Mouse (Mus musculus): ENCODE data around the gene Bco1. TPM values are rescaled to one million over a fixed set of nuclear protein-coding genes. Genes with fewer than 3 reads are reported as not detected.

Gene Bco1
- polyA plus RNA-seq, 1 experiment from 2014 or later, result 6.0 TPM

DNA sequence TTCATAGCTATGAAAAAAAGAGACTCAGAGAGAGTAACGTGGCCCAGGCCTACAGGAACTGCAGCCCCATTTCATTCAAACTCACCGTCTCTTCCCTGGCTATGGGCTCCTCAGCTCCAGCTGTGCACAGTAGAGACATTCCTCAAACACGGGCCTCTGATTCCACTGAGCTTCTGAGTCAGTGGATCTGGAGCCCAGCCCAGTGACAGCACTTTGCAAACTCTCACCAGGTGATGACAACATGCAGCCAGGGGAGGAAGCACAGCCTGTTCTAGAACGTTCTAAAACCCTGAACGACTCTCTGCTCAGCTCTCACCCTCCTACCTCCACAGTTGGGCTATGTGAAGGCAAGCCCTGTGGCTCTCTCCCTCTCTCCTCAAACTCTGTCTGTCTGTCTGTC is 1.6 kb upstream of the Bco1 start:
- H3K4me2 ChIP-seq, result no peak overlapping the region
- H3K4me1 ChIP-seq (replicated peaks), result peaks cover 36% of the 10 kb centered on the region
- no peak overlapping the region for H3K4me3 ChIP-seq (replicated peaks)
- 0 out of 2 replicates have a peak, but pooled peaks cover 1% of the 10 kb centered on the region for H3K36me3 ChIP-seq (replicated peaks)
- no peaks in the 10 kb centered on the region for H3K9me3 ChIP-seq (replicated peaks)
- no peak overlapping the region for H3K9ac ChIP-seq
- WGBS (ENCODE audit: insufficient replicate concordance), result 52% methylated on average over 5 of the region's 5 CpGs
- no peak for ATAC-seq (ENCODE audit: insufficient read depth)
- 0 out of 2 replicates have a peak overlapping the region, but pooled peaks have one; percentile 14 for H3K27ac ChIP-seq (replicated peaks)
- no peaks in the 10 kb centered on the region for H3K27me3 ChIP-seq

DNA sequence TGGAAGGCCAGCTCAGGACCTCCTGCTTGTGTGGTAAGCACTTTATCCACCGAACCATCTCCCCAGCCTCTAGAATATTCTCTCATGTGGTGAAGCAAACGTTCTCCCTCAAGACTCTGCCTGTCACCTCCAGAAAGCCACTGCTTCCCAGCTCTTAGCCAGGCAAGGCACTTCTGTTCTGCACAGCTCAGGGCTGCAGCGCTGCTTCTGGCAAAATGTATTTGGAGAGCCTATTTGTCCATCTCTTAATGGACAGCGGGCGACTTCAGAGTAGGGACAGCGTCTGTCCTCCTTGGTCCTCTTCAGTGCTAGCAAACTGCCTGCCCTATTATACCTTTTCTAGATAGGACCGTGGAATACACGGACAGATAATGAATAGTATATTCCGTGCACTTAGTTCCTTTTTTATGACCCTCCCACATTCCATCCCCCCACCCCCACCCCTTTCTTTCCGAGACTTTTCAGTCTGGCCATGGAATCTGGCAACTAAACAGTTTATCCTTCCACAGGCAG is 1.5 kb downstream of the Bco1 start:
- Histone ChIP-seq H3K9ac (no peak overlapping the region), H3K4me1 (replicated peaks) (peaks cover 20% of the 10 kb centered on the region; the same call in 1 of the 2 replicates), H3K36me3 (replicated peaks) (0 out of 2 replicates have a peak, but pooled peaks cover 10% of the 10 kb centered on the region), H3K4me2 (no peak overlapping the region), H3K4me3 (replicated peaks) (no peak overlapping the region), H3K9me3 (replicated peaks) (peaks cover 5% of the 10 kb centered on the region; the same call in 1 of the 2 replicates), H3K27me3 (no peaks in the 10 kb centered on the region), H3K27ac (replicated peaks) (no peak overlapping the region)
- 54% methylated on average over 10 of the region's 10 CpGs for WGBS (ENCODE audit: insufficient replicate concordance)
- ATAC-seq (ENCODE audit: insufficient read depth), result no peak

DNA sequence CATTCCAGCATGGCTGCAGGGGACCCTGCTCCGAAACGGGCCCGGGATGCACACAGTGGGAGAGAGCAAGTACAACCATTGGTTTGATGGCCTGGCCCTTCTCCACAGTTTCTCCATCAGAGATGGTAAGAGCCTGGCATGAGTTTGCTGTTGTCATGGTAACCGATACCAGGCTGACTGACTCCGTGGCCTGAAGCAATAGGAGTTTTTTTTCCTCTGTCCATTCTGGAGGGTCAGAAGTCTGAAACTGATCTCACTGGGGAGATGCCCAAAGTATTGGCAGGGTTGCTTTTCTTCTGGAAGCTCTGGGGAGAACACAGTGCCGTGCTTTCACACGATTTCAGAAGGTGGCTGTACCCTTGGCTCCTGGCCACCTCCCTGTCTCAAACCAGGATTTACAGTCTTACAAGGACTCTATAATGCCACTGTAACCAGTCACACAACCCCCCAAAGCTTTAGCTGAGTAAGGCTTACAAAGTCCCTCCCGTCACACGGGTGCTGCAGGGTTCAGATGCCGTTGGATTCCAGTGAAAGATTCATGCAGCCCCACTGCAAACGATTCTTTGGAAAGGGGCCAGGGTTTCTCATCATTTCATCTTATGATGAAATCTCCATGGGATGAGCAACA is 2.0 kb downstream of the Bco1 start:
- Histone ChIP-seq H3K36me3 (replicated peaks) (0 out of 2 replicates have a peak, but pooled peaks cover 10% of the 10 kb centered on the region), H3K9ac (no peak overlapping the region), H3K27me3 (no peaks in the 10 kb centered on the region), H3K4me2 (no peak overlapping the region), H3K27ac (replicated peaks) (no peak overlapping the region), H3K4me1 (replicated peaks) (peaks cover 20% of the 10 kb centered on the region; the same call in 1 of the 2 replicates), H3K9me3 (replicated peaks) (peaks cover 5% of the 10 kb centered on the region; the same call in 1 of the 2 replicates), H3K4me3 (replicated peaks) (no peak overlapping the region)
- 68% methylated on average over 11 of the region's 11 CpGs for WGBS (ENCODE audit: insufficient replicate concordance)
- ATAC-seq (ENCODE audit: insufficient read depth), result no peak

DNA sequence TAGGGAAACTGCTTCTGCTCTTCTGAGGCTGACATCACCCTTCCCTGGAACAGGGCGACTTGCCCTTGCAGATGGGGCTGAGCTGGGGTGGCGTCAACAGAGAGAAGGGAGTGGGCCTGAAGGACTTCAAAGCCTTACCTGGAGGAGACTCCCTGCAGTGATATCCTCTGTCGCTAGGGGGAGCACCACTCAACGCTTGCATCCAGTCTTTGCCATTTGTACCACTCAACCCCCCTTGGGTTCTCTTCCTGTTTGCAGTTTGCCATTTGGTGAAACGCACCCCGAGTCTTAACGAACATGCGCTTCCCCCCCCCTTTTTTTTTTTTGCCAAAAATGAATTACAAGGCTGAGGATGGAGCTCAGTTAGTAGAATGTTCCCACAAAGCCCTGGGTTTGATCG is 11.9 kb downstream of the Bco1 start:
- 14% methylated on average over 9 of the region's 9 CpGs for WGBS (ENCODE audit: insufficient replicate concordance)
- no peak overlapping the region for H3K4me3 ChIP-seq (replicated peaks)
- no peaks in the 10 kb centered on the region for H3K27me3 ChIP-seq
- H3K27ac ChIP-seq (replicated peaks), result no peak overlapping the region
- no peaks in the 10 kb centered on the region for H3K9me3 ChIP-seq (replicated peaks)
- H3K4me1 ChIP-seq (replicated peaks), result no peaks in the 10 kb centered on the region
- ATAC-seq (ENCODE audit: insufficient read depth), result no peak
- peaks cover 6% of the 10 kb centered on the region; the same call in 1 of the 2 replicates for H3K36me3 ChIP-seq (replicated peaks)
- H3K4me2 ChIP-seq, result no peak overlapping the region
- no peak overlapping the region for H3K9ac ChIP-seq

DNA sequence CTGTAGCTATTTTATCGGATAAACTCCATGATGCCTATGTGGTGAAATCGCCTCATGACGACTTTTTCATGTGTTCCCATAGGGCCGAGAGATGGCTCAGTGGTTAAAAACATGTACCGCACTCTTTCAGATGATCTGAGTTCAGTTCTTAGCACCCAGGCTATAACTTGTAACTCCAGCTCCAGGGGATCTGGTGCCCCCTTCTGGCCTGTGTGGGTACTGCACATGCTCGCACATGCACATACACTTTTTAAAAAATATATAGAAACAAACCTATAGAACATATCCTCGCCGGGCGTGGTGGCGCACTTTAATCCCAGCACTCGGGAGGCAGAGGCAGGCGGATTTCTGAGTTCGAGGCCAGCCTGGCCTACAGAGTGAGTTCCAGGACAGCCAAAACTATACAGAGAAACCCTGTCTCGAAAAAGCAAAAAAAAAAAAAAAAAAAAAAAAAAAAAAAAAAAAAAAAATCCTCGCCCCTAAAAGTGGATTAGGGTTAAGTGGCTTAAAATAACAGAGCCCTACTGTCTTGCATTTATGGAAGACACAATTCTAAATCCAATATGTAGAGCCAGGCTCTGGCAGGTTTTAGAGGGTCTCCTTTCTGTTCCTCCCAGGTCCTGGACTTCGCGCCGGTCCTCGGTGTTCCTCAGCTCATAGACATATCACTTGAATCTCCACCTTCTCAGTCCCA is 13.5 kb downstream of the Bco1 start:
- WGBS (ENCODE audit: insufficient replicate concordance), result 78% methylated on average over 19 of the region's 19 CpGs
- Histone ChIP-seq H3K9me3 (replicated peaks) (no peaks in the 10 kb centered on the region), H3K27me3 (no peaks in the 10 kb centered on the region), H3K4me2 (no peak overlapping the region), H3K4me3 (replicated peaks) (no peak overlapping the region), H3K27ac (replicated peaks) (no peak overlapping the region), H3K9ac (no peak overlapping the region), H3K36me3 (replicated peaks) (peaks cover 6% of the 10 kb centered on the region; the same call in 1 of the 2 replicates), H3K4me1 (replicated peaks) (no peaks in the 10 kb centered on the region)
- ATAC-seq (ENCODE audit: insufficient read depth), result no peak

DNA sequence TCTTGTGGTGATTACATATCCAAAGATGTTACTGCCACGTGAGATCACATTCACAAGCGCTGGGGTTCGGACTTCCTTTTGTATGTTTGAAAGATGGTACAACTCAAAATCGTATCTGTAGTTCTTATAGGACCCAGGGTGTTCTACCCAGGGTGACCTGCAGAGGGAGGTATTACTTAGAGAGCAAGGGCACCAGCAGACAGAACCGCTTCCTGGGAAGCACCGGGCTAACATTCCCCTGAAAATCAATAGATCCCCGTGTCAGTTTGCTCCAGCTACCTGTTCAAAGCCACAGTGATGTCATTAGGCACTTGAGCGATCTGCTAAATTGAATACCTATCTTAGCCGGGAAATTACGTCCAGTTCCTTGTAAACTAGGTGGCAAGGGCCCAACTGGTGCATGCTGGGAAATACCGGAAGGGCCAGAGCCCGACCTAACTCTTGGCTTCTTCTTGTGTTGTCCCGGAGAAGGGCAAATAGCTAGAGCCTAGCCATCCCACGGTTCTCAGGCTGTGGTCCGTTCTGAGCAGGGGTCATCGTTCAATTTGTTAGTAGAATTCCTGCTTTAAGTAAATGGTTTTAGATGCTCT is 14.2 kb downstream of the Bco1 start:
- no peak overlapping the region for H3K4me2 ChIP-seq
- no peak overlapping the region for H3K4me3 ChIP-seq (replicated peaks)
- H3K9me3 ChIP-seq (replicated peaks), result no peaks in the 10 kb centered on the region
- 0 out of 2 replicates have a peak, but pooled peaks cover 3% of the 10 kb centered on the region for H3K4me1 ChIP-seq (replicated peaks)
- no peak overlapping the region for H3K9ac ChIP-seq
- no peak overlapping the region for H3K27ac ChIP-seq (replicated peaks)
- H3K27me3 ChIP-seq, result no peaks in the 10 kb centered on the region
- H3K36me3 ChIP-seq (replicated peaks), result peaks cover 6% of the 10 kb centered on the region; the same call in 1 of the 2 replicates
- ATAC-seq (ENCODE audit: insufficient read depth), result no peak
- WGBS (ENCODE audit: insufficient replicate concordance), result 46% methylated on average over 16 of the region's 16 CpGs

DNA sequence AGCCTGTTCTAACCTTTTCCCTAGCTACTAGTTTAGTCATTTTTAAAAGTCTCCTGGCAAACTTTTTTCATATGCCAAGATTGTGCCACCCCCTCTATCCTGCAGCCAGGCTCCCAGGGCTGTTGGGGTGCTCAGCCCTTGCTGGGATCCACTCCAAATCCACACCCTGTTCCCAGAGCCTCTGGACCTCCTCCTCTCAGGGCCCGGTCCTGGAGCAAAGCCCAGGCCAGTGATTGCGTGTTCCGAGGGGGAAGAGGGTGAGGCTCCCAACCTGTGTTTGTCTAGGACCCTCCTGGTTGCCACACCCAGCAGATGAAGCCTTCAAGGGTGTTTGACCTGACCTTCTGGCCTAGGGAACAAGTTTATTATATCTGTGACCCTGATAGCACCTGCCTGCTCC is 16.0 kb downstream of the Bco1 start:
- no peak overlapping the region for H3K4me2 ChIP-seq
- H3K9me3 ChIP-seq (replicated peaks), result no peaks in the 10 kb centered on the region
- no peak for ATAC-seq (ENCODE audit: insufficient read depth)
- H3K36me3 ChIP-seq (replicated peaks), result peaks cover 6% of the 10 kb centered on the region; the same call in 1 of the 2 replicates
- no peaks in the 10 kb centered on the region for H3K27me3 ChIP-seq
- H3K27ac ChIP-seq (replicated peaks), result no peak overlapping the region
- no peak overlapping the region for H3K9ac ChIP-seq
- 68% methylated on average over 3 of the region's 3 CpGs for WGBS (ENCODE audit: insufficient replicate concordance)
- H3K4me1 ChIP-seq (replicated peaks), result peaks cover 17% of the 10 kb centered on the region
- H3K4me3 ChIP-seq (replicated peaks), result no peak overlapping the region

DNA sequence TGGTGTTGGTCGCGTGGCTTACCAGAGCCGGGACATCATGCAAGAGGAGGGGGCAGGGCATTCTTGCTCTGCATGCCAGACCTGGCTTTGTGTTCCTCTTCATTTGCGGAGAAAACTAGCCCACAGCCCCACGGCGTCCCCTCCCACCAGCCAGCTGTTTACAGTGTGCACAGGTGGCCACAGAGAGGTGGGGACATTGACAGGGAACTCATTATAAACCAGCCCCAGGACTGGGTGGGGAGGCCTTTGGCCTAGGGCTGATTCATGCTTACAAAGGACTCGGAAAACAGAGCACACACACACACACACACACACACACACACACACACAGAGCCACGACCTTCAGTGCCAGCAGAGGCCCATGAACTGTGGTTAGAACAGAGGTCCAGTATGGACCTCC is 16.6 kb downstream of the Bco1 start:
- Histone ChIP-seq H3K27me3 (no peaks in the 10 kb centered on the region), H3K9ac (no peak overlapping the region), H3K27ac (replicated peaks) (no peak overlapping the region), H3K4me3 (replicated peaks) (no peak overlapping the region), H3K4me1 (replicated peaks) (peaks cover 17% of the 10 kb centered on the region), H3K9me3 (replicated peaks) (no peaks in the 10 kb centered on the region), H3K4me2 (no peak overlapping the region), H3K36me3 (replicated peaks) (peaks cover 6% of the 10 kb centered on the region; the same call in 1 of the 2 replicates)
- 0 out of 2 replicates have a peak, but pooled peaks have one; percentile 13 for ATAC-seq (ENCODE audit: insufficient read depth)
- WGBS (ENCODE audit: insufficient replicate concordance), result 26% methylated on average over 8 of the region's 8 CpGs

DNA sequence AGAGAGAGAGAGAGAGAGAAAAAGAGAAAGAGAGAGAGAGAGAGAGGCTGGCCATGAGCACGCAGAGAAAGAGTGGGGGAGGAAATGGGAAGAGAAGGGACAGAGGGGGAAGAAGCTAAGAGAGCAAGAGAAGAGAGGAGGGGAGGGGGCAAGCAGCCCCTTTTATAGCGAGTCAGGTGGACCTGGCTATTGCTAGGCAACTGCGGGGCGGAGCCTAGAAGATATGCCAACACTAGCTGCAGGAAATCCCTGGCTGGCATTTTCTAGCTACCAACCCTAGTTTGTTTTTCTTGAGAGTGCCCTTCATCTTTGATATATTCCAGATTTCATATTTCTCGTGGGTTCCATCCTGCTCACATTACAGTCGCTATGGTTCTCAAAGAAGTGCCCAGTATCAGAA is 19.4 kb downstream of the Bco1 start:
- no peak for ATAC-seq (ENCODE audit: insufficient read depth)

DNA sequence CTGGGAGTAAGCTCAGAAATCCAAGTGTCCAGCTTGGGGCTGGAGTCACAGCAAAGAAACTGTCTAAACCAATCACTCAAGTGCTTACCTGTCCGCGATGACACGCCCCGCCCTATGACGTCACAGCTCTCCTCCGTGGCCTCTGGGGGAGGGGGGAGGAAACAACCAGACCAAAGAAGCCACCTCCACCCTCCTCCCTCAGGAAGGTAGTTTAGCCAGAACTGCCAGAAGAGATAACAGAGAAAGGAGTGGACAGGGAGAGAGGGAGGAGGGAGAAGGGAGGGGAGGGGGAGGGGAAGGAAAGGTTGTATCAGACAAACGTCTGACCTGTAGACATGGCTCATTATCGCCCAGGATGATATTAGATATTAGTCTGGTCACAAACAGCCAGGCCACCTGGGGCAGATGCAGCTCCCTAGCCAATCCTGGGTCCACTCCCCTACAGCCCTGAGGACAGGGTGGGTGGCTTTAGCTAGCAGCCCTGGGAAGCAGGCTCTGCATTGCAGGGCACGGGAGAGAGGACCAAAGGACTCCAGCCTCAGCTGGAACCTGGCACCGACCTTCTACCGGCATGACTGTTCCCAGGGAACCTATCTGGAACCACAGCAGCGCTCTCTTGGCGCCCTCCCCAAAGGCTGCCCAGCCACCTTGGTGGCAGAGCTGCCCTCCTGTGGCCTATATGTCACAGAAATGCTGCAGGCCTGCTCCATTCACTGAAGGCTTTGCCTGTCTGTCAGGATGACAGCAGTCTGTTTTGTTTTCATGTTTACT is 20.2 kb downstream of the Bco1 start:
- no peak overlapping the region for H3K9ac ChIP-seq
- H3K27me3 ChIP-seq, result no peaks in the 10 kb centered on the region
- H3K9me3 ChIP-seq (replicated peaks), result no peaks in the 10 kb centered on the region
- peak; percentile 58 for ATAC-seq (ENCODE audit: insufficient read depth)
- peak overlapping the region; percentile 21 for H3K4me2 ChIP-seq
- H3K27ac ChIP-seq (replicated peaks), result no peak overlapping the region
- H3K4me3 ChIP-seq (replicated peaks), result no peak overlapping the region
- no peaks in the 10 kb centered on the region for H3K36me3 ChIP-seq (replicated peaks)
- peaks cover 17% of the 10 kb centered on the region for H3K4me1 ChIP-seq (replicated peaks)
- 11% methylated on average over 13 of the region's 13 CpGs for WGBS (ENCODE audit: insufficient replicate concordance)

More for the DNA sequence above, 19.4 kb downstream of the Bco1 start:
- H3K27ac ChIP-seq (replicated peaks), result no peak overlapping the region
- WGBS (ENCODE audit: insufficient replicate concordance), result 51% methylated on average over 6 of the region's 6 CpGs
- H3K4me2 ChIP-seq, result peak overlapping the region; percentile 21
- H3K4me1 ChIP-seq (replicated peaks), result peaks cover 17% of the 10 kb centered on the region
- no peak overlapping the region for H3K4me3 ChIP-seq (replicated peaks)
- H3K36me3 ChIP-seq (replicated peaks), result no peaks in the 10 kb centered on the region
- no peaks in the 10 kb centered on the region for H3K27me3 ChIP-seq
- H3K9ac ChIP-seq, result no peak overlapping the region
- no peaks in the 10 kb centered on the region for H3K9me3 ChIP-seq (replicated peaks)

Measured in liver, embryonic 15.5 days (tissue).